Mouse (Mus musculus) lung, adult 2 months (tissue): ENCODE measurements around the gene Scaf1.
A peak's percentile ranks its signal among the peaks of the same experiment; 100 is the strongest.

Source experiments
- CTCF ChIP-seq: fragments of 200-500 bp; IDR thresholded peaks from 2 replicates; pipeline ENCODE4 v1.5.1; 2011; ENCODE audit warnings: mild to moderate bottlenecking, low read length, control low read depth; ENCODE audit not compliant: insufficient read depth
- POLR2A ChIP-seq: fragments of 200-500 bp; IDR thresholded peaks from 2 replicates; pipeline ENCODE4 v1.6.1; 2011; ENCODE audit warnings: low read depth, mild to moderate bottlenecking, control low read depth, low read length, borderline replicate concordance; ENCODE audit errors: extremely low read depth

- TF ChIP-seq POLR2A = peak; percentile 76; the same call in 1 of the 2 replicates
- no peak for TF ChIP-seq CTCF
These were observed 2.9 kb upstream of the Scaf1 start for GRCm38 (mm10) chr7:45019031-45019571.
